Comparison of ENCODE assay signal across 1 mouse cellular context in the genomic region with DNA sequence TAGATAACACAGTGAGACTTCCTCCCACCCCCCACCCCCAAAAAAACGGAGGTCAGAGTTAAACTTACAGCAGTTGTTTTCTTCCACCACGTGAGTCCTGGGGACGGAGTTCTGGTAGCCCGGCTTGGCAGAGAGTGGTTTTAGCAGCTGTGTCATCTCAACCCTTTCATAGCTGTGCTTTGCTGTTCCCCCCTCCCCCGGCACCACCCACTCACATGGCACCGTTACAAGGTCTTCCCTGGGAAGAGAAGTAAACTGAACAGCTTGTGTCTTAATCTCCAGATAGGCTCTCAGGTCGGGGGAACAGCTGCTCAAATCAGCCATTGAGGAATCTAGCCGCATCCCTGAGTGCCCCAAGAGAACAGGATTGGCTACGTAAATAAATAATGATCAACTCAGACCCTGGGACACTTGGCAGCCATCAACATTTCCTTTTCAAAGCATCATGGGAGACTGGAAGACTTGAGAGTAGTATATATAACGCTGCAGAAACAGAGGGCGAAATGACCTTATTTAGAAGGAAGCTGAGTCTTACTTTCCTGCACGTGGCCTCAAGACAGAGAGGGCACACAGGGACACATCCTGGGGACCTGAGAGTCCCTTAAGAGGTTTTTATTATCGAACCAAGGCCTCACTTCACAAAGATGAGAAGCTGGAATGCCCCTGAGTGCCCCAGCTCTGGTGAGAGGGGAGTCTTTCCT.
A peak's percentile ranks its signal among the peaks of the same experiment; 100 is the strongest.
TF ChIP-seq lines count a peak whose summit lies in the region.

No protein-coding gene starts in this region.

TF ChIP-seq in MEL, 35 proteins besides CTCF, POLR2A, EP300 and RAD21 (continued from another document):
- TF ChIP-seq E2F4 (IDR thresholded peaks at IDR 0.05; ENCODE audit: borderline replicate concordance, low read depth, low read length), result peak; percentile 25; the same call in 1 of the 2 replicates
- TF ChIP-seq KAT2A (conservative IDR thresholded peaks at IDR 0.05; ENCODE audit: low read depth, low read length), result peak; percentile 61
- no peak for TF ChIP-seq ZC3H11A (IDR thresholded peaks at IDR 0.05; ENCODE audit: low read depth, low read length)
- TF ChIP-seq TAL1 (IDR thresholded peaks at IDR 0.05; ENCODE audit: low read length), result peak; percentile 27; the same call in 1 of the 2 replicates
- peak; percentile 75 for TF ChIP-seq TBP (IDR thresholded peaks at IDR 0.05; ENCODE audit: low read depth, low read length)
- TF ChIP-seq MAFK (IDR thresholded peaks at IDR 0.05; ENCODE audit: borderline replicate concordance, low read depth, low read length), result peak; percentile 69; the same call in 1 of the 2 replicates
- TF ChIP-seq ZMIZ1 (IDR thresholded peaks at IDR 0.05; ENCODE audit: low read depth, low read length), result peak; percentile 81
- no peak for TF ChIP-seq UBTF (IDR thresholded peaks at IDR 0.05; ENCODE audit: borderline replicate concordance, insufficient read depth, low read depth, low read length)
- TF ChIP-seq SMC3 (IDR thresholded peaks at IDR 0.05; ENCODE audit: low read depth, low read length), result peak; percentile 16; the same call in 1 of the 2 replicates
- TF ChIP-seq POLR2AphosphoS2 (IDR thresholded peaks at IDR 0.05; ENCODE audit: low read length), result peak; percentile 72
- peak; percentile 73 for TF ChIP-seq USF1 (IDR thresholded peaks at IDR 0.05; ENCODE audit: low read depth, low read length)
- TF ChIP-seq MXI1 (IDR thresholded peaks at IDR 0.05; ENCODE audit: low read depth, low read length), result peak; percentile 95
- peak; percentile 68 for TF ChIP-seq HCFC1 (IDR thresholded peaks at IDR 0.05; ENCODE audit: low read depth, low read length)
- peak; percentile 90; the same call in 1 of the 2 replicates for TF ChIP-seq MAZ (IDR thresholded peaks at IDR 0.05; ENCODE audit: low read depth, low read length)
- TF ChIP-seq JUND (IDR thresholded peaks at IDR 0.05; ENCODE audit: low read depth, low read length), result 0 out of 2 replicates have a peak, but pooled peaks have one; percentile 54
- peak; percentile 79 for TF ChIP-seq TCF12 (IDR thresholded peaks at IDR 0.05; ENCODE audit: low read depth, low read length)
- TF ChIP-seq MYC (IDR thresholded peaks at IDR 0.05; ENCODE audit: low read depth, low read length), result peak; percentile 64; the same call in 1 of the 2 replicates
- no peak for TF ChIP-seq POLR2AphosphoS5 (IDR thresholded peaks at IDR 0.05; ENCODE audit: borderline replicate concordance, low read depth, low read length)
- TF ChIP-seq MAX (IDR thresholded peaks at IDR 0.05; ENCODE audit: low read length), result peak; percentile 85
- peak; percentile 47; the same call in 1 of the 2 replicates for TF ChIP-seq CHD2 (IDR thresholded peaks at IDR 0.05; ENCODE audit: low read length)
- TF ChIP-seq ELF1 (IDR thresholded peaks at IDR 0.05; ENCODE audit: low read depth, low read length), result peak; percentile 61
- TF ChIP-seq ZNF384 (IDR thresholded peaks at IDR 0.05; ENCODE audit: low read depth, low read length), result peak; percentile 40
- TF ChIP-seq ZKSCAN1 (IDR thresholded peaks at IDR 0.05; ENCODE audit: low read depth, low read length), result peak; percentile 61; the same call in 1 of the 2 replicates
- peak; percentile 57; the same call in 1 of the 2 replicates for TF ChIP-seq GABPA (IDR thresholded peaks at IDR 0.05; ENCODE audit: low read depth, low read length)
- peak; percentile 72 for TF ChIP-seq MYB (IDR thresholded peaks at IDR 0.05; ENCODE audit: low read depth, low read length)
